Mouse (Mus musculus): ENCODE measurements at regions not wholly inside any gene's neighbourhood (a gene's known extent, or its start where the extent isn't known, plus 50 kb on each side); places are given as distances from the start of the nearest gene placed in this dataset.

GRCm38 (mm10) chr5:64499131-64499530 lies 304.1 kb upstream of the Klf3 start:
- no peak for DNase-seq (ENCODE audit: low spot score)

GRCm38 (mm10) chr5:64500413-64500812 lies 302.8 kb upstream of the Klf3 start:
- no peak for DNase-seq (ENCODE audit: low spot score)

DNA sequence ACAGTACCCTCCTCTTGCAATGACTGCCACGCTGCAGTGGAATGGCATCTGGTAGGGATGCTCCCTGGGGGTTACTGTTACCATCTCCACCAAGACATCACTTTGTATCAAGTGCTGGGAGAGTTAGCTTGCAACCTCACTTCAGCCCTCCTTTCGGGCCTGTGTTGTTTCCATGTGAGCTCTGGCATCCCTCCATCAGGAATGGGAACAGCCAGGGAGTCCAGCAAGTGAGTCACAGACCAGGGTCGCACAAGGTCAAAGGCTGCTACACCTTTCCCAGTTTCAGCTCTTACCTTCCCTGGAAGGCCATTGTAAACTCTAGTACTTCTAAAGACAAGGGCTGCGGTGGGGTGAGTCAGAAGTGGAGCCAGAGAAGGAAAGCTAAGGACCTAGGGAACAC lies 302.3 kb upstream of the Klf3 start:
- no peak for DNase-seq (ENCODE audit: low spot score)

DNA sequence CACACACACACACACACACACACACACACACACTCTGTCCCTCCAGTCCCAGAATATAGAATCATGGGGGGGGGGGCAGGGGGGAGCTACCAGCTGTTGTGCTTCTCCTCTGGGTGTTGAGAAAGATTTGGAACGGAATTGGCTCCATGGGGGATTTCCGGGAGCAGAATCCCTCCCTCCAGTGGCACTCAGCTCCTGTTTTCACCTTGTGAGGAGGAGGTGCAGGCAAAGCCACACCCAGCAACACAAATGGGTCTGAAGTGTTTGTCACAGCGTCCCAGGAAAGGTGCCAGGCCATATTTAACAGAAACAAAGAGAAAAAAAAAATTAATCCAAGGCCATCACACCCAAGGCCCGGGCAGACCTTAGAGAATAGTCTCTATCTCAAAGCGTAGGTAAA lies 301.4 kb upstream of the Klf3 start:
- no peak for DNase-seq (ENCODE audit: low spot score)

GRCm38 (mm10) chr5:64503514-64503913 lies 299.7 kb upstream of the Klf3 start:
- peak; percentile 70 for DNase-seq (ENCODE audit: low spot score)

- no peak for DNase-seq (ENCODE audit: low spot score)
Observed at GRCm38 (mm10) chr5:64504507-64504906, 298.7 kb upstream of the Klf3 start.

DNA sequence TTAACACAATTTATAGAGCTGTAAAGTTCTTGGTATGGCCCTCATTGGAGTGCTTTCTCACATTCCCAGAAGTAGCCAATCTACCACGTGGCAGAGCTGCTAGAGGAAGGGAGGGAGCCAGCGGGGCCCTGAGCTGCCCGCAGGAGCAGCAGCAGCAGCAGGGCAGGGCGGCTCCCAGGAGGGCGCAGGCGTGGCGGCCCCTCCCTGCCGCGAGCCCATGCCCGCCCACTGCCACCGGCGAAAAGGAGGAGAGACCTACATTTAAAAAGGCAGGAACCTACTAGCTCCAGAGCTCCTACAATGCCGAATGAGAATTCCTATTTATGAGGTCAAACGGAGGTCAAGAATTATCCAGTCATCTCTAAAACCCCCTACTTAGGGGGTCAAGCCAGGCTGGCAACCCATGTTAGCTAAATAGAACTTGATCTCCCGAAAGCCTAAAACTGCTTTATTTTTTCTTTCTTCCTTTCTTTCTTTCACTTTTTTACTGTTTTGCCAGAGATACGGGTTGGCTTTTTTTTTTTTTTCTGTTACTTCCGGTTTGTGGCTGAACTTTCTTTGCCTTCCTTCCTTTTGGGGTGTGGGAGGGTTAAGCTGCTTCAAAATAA lies 297.9 kb upstream of the Klf3 start:
- peak; percentile 82 for DNase-seq (ENCODE audit: low spot score)

DNA sequence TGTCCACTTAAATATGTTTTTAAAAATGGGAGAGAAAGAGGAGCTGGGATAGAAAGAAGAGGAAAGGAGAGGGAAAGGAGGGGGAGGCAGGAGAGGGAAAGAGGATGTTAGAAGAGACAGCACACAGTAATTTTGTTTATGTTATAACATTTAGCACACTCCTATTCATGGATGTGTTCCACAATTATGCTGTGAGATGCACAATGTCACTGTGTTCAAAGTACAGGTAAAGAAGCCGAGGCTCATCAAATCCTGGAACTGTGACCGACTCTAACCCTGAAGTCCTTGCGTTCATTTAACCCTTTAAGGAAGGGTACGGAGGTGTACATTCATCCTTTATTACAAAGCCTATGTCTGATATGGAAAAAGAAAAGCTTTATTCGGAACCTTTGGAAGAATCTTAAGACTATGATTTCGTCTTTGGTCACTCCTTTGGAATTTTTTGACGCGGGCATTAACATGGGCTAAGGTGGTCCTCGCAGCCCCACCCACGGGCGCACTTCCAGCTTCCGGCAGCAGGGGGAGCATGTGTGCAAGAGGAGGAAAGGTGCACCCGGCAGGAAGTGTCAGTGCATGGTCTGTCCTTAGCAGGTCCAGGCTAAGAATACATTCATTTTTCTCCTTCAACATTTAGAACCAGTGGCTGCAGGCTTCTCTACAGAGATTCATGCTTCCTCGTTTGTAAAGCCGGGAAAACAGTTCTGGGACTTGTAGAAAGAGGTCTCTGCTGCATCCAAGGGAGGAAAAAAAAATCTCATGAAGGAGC lies 297.2 kb upstream of the Klf3 start:
- peak; percentile 51 for DNase-seq (ENCODE audit: low spot score)

GRCm38 (mm10) chr5:64508565-64508964 lies 294.6 kb upstream of the Klf3 start:
- DNase-seq (ENCODE audit: low spot score): no peak

GRCm38 (mm10) chr5:64513155-64513945 lies 289.8 kb upstream of the Klf3 start:
- no peak for DNase-seq (ENCODE audit: low spot score)

- DNase-seq (ENCODE audit: low spot score): no peak
Observed at GRCm38 (mm10) chr5:64516115-64516665, 287.0 kb upstream of the Klf3 start.

- DNase-seq (ENCODE audit: low spot score): no peak
Observed at GRCm38 (mm10) chr5:64517241-64517640, 285.9 kb upstream of the Klf3 start.

GRCm38 (mm10) chr5:64517835-64518234 lies 285.4 kb upstream of the Klf3 start:
- peak; percentile 56 for DNase-seq (ENCODE audit: low spot score)

- no peak for DNase-seq (ENCODE audit: low spot score)
Observed at GRCm38 (mm10) chr5:64519036-64519435, 284.2 kb upstream of the Klf3 start.

GRCm38 (mm10) chr5:64519731-64520130 lies 283.5 kb upstream of the Klf3 start:
- no peak for DNase-seq (ENCODE audit: low spot score)

- no peak for DNase-seq (ENCODE audit: low spot score)
Observed at GRCm38 (mm10) chr5:64521401-64521800, 281.8 kb upstream of the Klf3 start.

- no peak for DNase-seq (ENCODE audit: low spot score)
Observed at GRCm38 (mm10) chr5:64521969-64522368, 281.2 kb upstream of the Klf3 start.

GRCm38 (mm10) chr5:64526521-64526920 lies 276.7 kb upstream of the Klf3 start:
- DNase-seq (ENCODE audit: low spot score): no peak

GRCm38 (mm10) chr5:64527962-64528361 lies 275.2 kb upstream of the Klf3 start:
- DNase-seq (ENCODE audit: low spot score): no peak

GRCm38 (mm10) chr5:64534371-64534770 lies 268.8 kb upstream of the Klf3 start:
- DNase-seq (ENCODE audit: low spot score): no peak

DNA sequence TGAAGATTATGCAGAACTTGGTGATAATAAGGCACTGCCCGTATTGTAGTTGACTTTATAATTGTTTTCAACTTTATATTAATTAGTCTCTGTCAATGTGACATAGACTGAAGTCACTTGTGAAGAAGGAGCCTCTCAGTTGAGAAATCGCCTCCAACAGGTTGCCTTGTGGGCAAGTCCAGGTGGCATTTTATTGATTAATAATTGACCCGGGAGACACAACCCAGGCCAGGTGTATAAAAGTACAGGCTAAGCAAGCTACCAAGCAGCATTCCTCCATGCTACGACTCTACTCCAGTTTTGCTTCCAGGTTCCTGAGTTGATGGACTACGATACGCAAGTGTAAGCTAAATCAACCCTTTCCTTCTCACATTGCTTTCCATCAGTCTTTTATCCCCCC lies 268.2 kb upstream of the Klf3 start:
- DNase-seq (ENCODE audit: low spot score): no peak

- no peak for DNase-seq (ENCODE audit: low spot score)
Observed at GRCm38 (mm10) chr5:64535546-64535945, 267.6 kb upstream of the Klf3 start.
